Mouse (Mus musculus): Measurements from ENCODE around the gene Sec14l1. TPM values are rescaled to one million over a fixed set of nuclear protein-coding genes. Genes with fewer than 3 reads are reported as not detected.
A peak's percentile ranks its signal among the peaks of the same experiment; 100 is the strongest.

Gene Sec14l1
- polyA plus RNA-seq, 1 experiment, result 49.1 TPM

DNA sequence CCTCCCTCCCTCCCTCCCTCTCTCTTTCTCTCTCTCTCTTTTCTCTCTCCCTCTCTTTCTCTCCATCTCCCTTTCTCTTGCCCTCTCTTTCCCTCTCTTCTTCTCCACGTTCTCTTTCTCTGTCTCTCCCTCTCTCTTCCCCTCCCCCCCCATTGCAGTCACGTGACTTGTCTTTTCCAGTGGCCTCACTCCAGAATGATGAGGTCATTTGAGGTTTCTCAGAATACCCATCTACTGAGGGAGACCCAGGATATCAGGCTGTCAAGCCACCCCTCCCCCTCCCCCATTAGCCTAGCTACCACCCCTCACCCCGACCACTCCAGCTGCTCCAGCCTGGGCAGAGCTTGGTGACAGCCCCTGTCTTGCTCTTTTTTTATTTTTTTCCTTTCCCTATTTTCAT is 68.3 kb downstream of the Sec14l1 start:
- Histone ChIP-seq H3K27ac (ENCODE audit: insufficient read depth, low read depth, low read length) (no peak overlapping the region), H3K36me3 (ENCODE audit: control insufficient read depth, insufficient read depth, low read length) (no peaks in the 10 kb centered on the region), H3K27me3 (replicated peaks; ENCODE audit: control insufficient read depth, insufficient read depth, low read length) (no peaks in the 10 kb centered on the region), H3K4me3 (ENCODE audit: insufficient read depth, low read depth, low read length) (no peak overlapping the region), H3K4me1 (ENCODE audit: control insufficient read depth, insufficient read depth, low read length) (no peaks in the 10 kb centered on the region)
- WGBS, result 68% methylated on average over 3 of the region's 3 CpGs
- DNase-seq, result no peak
- TF ChIP-seq CTCF (conservative IDR thresholded peaks at IDR 0.05; ENCODE audit: insufficient read depth, insufficient read length, low read depth, low read length), result no peak
- no peak for TF ChIP-seq POLR2A (IDR thresholded peaks at IDR 0.05; ENCODE audit: low read depth, low read length)

DNA sequence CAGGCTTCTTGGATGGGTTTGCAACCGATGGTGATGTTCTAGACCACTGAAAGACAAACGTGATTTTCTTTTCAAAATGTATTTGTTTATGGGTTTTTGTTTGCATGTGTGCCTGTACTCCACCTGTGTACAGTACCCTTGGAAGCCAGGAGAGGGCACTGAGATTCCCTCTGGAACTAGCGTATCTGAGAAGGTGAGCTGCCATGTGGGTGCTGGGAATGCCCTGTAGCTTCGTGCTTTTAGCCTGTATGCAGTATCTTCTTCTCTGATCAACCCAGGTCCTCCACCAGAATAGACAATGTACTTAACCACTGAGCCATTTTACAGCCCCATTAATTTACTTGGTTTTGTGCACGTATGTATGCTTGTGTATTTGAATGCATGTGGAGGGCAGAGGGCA is 68.9 kb downstream of the Sec14l1 start:
- no peak overlapping the region for H3K4me3 ChIP-seq (ENCODE audit: insufficient read depth, low read depth, low read length)
- TF ChIP-seq POLR2A (IDR thresholded peaks at IDR 0.05; ENCODE audit: low read depth, low read length) (no peak), CTCF (conservative IDR thresholded peaks at IDR 0.05; ENCODE audit: insufficient read depth, insufficient read length, low read depth, low read length) (0 out of 2 replicates have a peak, but pooled peaks have one; percentile 8)
- H3K4me1 ChIP-seq (ENCODE audit: control insufficient read depth, insufficient read depth, low read length), result no peaks in the 10 kb centered on the region
- H3K27ac ChIP-seq (ENCODE audit: insufficient read depth, low read depth, low read length), result no peak overlapping the region
- WGBS, result 96% methylated on average over 5 of the region's 5 CpGs
- DNase-seq, result no peak
- no peaks in the 10 kb centered on the region for H3K27me3 ChIP-seq (replicated peaks; ENCODE audit: control insufficient read depth, insufficient read depth, low read length)
- no peaks in the 10 kb centered on the region for H3K36me3 ChIP-seq (ENCODE audit: control insufficient read depth, insufficient read depth, low read length)

- H3K36me3 ChIP-seq (ENCODE audit: control insufficient read depth, insufficient read depth, low read length), result no peaks in the 10 kb centered on the region
- 33% methylated on average over 21 of the region's 21 CpGs for WGBS
- H3K27me3 ChIP-seq (replicated peaks; ENCODE audit: control insufficient read depth, insufficient read depth, low read length), result no peaks in the 10 kb centered on the region
- DNase-seq, result peak; percentile 62
- H3K4me1 ChIP-seq (ENCODE audit: control insufficient read depth, insufficient read depth, low read length), result no peaks in the 10 kb centered on the region
- no peak overlapping the region for H3K4me3 ChIP-seq (ENCODE audit: insufficient read depth, low read depth, low read length)
- H3K27ac ChIP-seq (ENCODE audit: insufficient read depth, low read depth, low read length), result peak overlapping the region; percentile 18; the same call in 1 of the 2 replicates
- TF ChIP-seq POLR2A (IDR thresholded peaks at IDR 0.05; ENCODE audit: low read depth, low read length) (no peak), CTCF (conservative IDR thresholded peaks at IDR 0.05; ENCODE audit: insufficient read depth, insufficient read length, low read depth, low read length) (no peak)
Measured at GRCm38 (mm10) chr11:117185076-117185933, 70.3 kb downstream of the Sec14l1 start.

DNA sequence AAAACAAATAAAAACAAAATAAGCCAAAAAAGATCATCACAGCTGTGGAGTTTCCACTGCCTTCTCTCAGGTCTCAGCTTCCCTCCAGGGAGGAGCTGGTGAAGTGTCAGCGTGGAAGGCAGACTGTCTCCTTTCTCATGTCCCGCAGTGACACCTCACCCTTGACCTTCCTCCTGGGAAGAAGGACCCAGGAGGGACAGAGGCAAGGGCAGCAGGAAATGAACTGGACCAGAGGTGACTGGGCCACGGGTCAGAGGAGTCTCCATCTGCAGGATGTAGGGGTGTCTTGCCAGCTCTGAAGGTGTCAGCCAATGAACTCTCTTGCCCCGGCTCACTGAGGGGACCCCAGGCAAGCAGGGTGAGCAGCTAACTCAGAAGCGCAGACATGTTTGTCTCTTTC is 76.6 kb downstream of the Sec14l1 start:
- H3K4me3 ChIP-seq (ENCODE audit: insufficient read depth, low read depth, low read length), result no peak overlapping the region
- TF ChIP-seq POLR2A (IDR thresholded peaks at IDR 0.05; ENCODE audit: low read depth, low read length) (no peak), CTCF (conservative IDR thresholded peaks at IDR 0.05; ENCODE audit: insufficient read depth, insufficient read length, low read depth, low read length) (no peak)
- peak; percentile 56 for DNase-seq
- H3K27me3 ChIP-seq (replicated peaks; ENCODE audit: control insufficient read depth, insufficient read depth, low read length), result no peaks in the 10 kb centered on the region
- no peak overlapping the region for H3K27ac ChIP-seq (ENCODE audit: insufficient read depth, low read depth, low read length)
- WGBS, result 48% methylated on average over 5 of the region's 5 CpGs
- H3K36me3 ChIP-seq (ENCODE audit: control insufficient read depth, insufficient read depth, low read length), result no peaks in the 10 kb centered on the region
- no peaks in the 10 kb centered on the region for H3K4me1 ChIP-seq (ENCODE audit: control insufficient read depth, insufficient read depth, low read length)

- H3K36me3 ChIP-seq (ENCODE audit: control insufficient read depth, insufficient read depth, low read length), result no peaks in the 10 kb centered on the region
- H3K4me1 ChIP-seq (ENCODE audit: control insufficient read depth, insufficient read depth, low read length), result no peaks in the 10 kb centered on the region
- H3K27me3 ChIP-seq (replicated peaks; ENCODE audit: control insufficient read depth, insufficient read depth, low read length), result no peaks in the 10 kb centered on the region
- no peak overlapping the region for H3K4me3 ChIP-seq (ENCODE audit: insufficient read depth, low read depth, low read length)
- DNase-seq, result peak; percentile 44
- H3K27ac ChIP-seq (ENCODE audit: insufficient read depth, low read depth, low read length), result no peak overlapping the region
- TF ChIP-seq CTCF (conservative IDR thresholded peaks at IDR 0.05; ENCODE audit: insufficient read depth, insufficient read length, low read depth, low read length) (no peak), POLR2A (IDR thresholded peaks at IDR 0.05; ENCODE audit: low read depth, low read length) (no peak)
- 47% methylated on average over 11 of the region's 11 CpGs for WGBS
Measured at GRCm38 (mm10) chr11:117194475-117194937, 79.5 kb downstream of the Sec14l1 start.

DNA sequence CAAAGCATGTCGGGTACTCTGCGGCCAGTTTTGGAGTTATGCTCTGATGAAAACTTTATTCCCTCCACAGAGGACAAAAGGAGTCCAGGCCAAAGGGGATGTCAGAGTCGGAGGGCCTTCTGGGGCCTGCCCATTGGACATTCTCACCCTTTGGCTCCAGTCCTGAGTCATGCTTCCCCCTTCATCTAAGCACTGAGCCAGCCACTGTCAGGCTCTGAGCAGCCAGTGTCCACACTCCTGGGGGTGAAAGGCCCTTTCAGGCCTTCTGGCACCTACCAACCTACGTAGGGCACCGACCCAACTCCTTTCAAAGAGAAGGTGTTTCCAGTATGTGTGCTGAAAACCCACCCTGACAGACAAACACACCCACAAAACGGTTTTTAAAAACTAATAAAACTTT is 80.6 kb downstream of the Sec14l1 start:
- WGBS, result 95% methylated on average over 6 of the region's 6 CpGs
- no peak overlapping the region for H3K4me3 ChIP-seq (ENCODE audit: insufficient read depth, low read depth, low read length)
- H3K27ac ChIP-seq (ENCODE audit: insufficient read depth, low read depth, low read length), result no peak overlapping the region
- no peaks in the 10 kb centered on the region for H3K27me3 ChIP-seq (replicated peaks; ENCODE audit: control insufficient read depth, insufficient read depth, low read length)
- TF ChIP-seq POLR2A (IDR thresholded peaks at IDR 0.05; ENCODE audit: low read depth, low read length) (no peak), CTCF (conservative IDR thresholded peaks at IDR 0.05; ENCODE audit: insufficient read depth, insufficient read length, low read depth, low read length) (no peak)
- H3K36me3 ChIP-seq (ENCODE audit: control insufficient read depth, insufficient read depth, low read length), result no peaks in the 10 kb centered on the region
- H3K4me1 ChIP-seq (ENCODE audit: control insufficient read depth, insufficient read depth, low read length), result no peaks in the 10 kb centered on the region
- DNase-seq, result no peak

DNA sequence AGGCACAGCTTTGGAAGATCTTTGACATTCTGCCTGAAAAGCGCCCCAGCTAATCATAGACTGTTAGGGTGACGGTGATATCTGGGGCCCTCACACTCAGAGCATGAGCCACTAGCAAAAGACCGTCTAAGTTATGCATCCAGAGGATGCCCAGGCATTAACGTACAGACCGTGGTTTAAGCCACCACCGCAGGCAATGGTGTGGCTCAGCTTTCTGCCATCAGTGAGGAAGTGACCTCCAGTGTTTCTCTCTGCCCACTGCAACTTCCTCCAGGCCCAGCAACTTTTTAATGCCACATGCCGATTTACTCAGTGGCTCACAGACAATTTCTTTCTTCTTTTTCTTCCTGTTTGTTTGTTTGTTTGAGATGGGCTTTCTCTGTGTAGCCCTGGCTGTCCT is 81.7 kb downstream of the Sec14l1 start:
- DNase-seq, result no peak
- WGBS, result 87% methylated on average over 7 of the region's 7 CpGs
- Histone ChIP-seq H3K36me3 (ENCODE audit: control insufficient read depth, insufficient read depth, low read length) (no peaks in the 10 kb centered on the region), H3K27ac (ENCODE audit: insufficient read depth, low read depth, low read length) (no peak overlapping the region), H3K4me1 (ENCODE audit: control insufficient read depth, insufficient read depth, low read length) (no peaks in the 10 kb centered on the region), H3K27me3 (replicated peaks; ENCODE audit: control insufficient read depth, insufficient read depth, low read length) (no peaks in the 10 kb centered on the region), H3K4me3 (ENCODE audit: insufficient read depth, low read depth, low read length) (no peak overlapping the region)
- TF ChIP-seq CTCF (conservative IDR thresholded peaks at IDR 0.05; ENCODE audit: insufficient read depth, insufficient read length, low read depth, low read length) (no peak), POLR2A (IDR thresholded peaks at IDR 0.05; ENCODE audit: low read depth, low read length) (no peak)

Measured in kidney, adult 2 months (tissue).